Mouse (Mus musculus): ENCODE results near the gene Rab23. TPM values are rescaled to one million over a fixed set of nuclear protein-coding genes. Genes with fewer than 3 reads are reported as not detected.
"Not testable (repeated sequence)": the region's sequence is repeated elsewhere in the genome, so short reads cannot be mapped to it uniquely, and the experiment has no call there.

The Rab23 gene
- polyA plus RNA-seq, 1 experiment from 2014 or later, result 32.2 TPM

DNA sequence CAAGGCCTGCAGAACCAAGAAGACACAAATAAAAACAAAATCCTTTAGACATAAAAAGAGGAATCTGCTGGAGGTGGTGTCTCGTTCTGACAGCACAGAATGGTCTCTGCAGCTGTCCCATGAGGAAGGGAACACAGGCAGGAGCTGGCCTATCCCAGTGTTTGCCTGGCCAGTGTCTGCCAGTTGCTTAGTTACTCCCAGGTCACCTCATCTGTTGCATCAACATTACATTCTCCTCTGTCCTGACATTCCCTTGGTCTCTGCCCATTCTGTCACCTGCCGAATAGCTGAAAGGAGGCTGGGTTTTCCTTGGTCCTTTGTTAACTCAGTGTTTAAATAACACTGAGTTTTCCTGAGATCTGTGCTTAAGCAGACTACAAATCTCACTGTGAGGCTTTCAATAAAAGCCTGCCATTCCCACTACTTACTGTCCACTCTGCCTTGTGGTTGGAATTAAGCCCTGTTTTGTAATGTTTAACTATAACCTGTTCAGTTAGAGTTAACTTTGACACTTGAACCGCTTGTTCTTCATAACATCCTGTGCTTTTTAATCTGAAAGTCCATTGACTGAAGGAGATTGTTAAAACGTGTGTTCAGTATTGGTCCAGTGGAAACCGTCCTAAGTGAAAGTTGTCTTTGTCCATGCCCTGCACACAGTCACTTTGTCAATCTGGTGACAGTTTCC lies 14.5 kb downstream of the Rab23 start:
- H3K36me3 ChIP-seq, result peaks cover 70% of the 10 kb centered on the region
- 79% methylated on average over 5 of the region's 5 CpGs for WGBS

DNA sequence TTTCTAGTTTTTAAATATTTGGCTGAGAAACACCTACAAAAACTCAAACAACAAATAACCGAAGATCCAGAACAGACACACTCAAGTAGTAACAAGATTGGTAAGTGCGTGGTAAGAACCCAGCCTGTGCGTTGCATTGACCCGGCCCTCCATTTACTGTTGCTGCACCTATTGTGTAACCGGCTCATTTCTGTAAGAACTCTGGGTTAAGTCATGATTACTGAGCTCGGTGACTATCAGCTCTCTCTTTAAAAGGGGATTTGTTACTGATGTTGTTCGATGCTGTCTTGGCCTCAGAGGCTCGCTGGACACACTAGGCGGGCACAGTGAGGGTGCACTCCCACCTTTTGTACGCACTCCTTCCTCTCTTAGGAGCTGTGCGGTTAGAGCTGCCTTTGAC lies 18.6 kb downstream of the Rab23 start:
- H3K27me3 ChIP-seq, result no peaks in the 10 kb centered on the region
- peaks cover 50% of the 10 kb centered on the region for H3K36me3 ChIP-seq
- H3K27ac ChIP-seq (replicated peaks), result no peak overlapping the region
- WGBS, result 91% methylated on average over 11 of the region's 11 CpGs
- H3K4me2 ChIP-seq (replicated peaks), result no peak overlapping the region
- no peaks in the 10 kb centered on the region for H3K4me1 ChIP-seq
- no peak overlapping the region for H3K4me3 ChIP-seq
- ATAC-seq (ENCODE audit: low FRiP score, low read depth), result no peak
- H3K9ac ChIP-seq (replicated peaks), result no peak overlapping the region
- no peaks in the 10 kb centered on the region for H3K9me3 ChIP-seq

More for the DNA sequence above, 14.5 kb downstream of the Rab23 start:
- Histone ChIP-seq H3K27me3 (no peaks in the 10 kb centered on the region), H3K9me3 (no peaks in the 10 kb centered on the region), H3K4me3 (no peak overlapping the region), H3K4me1 (no peaks in the 10 kb centered on the region), H3K27ac (replicated peaks) (no peak overlapping the region), H3K9ac (replicated peaks) (no peak overlapping the region), H3K4me2 (replicated peaks) (no peak overlapping the region)
- no peak for ATAC-seq (ENCODE audit: low FRiP score, low read depth)

- no peak overlapping the region for H3K9ac ChIP-seq (replicated peaks)
- no peaks in the 10 kb centered on the region for H3K9me3 ChIP-seq
- H3K36me3 ChIP-seq, result peaks cover 50% of the 10 kb centered on the region
- H3K4me3 ChIP-seq, result no peak overlapping the region
- no peak for ATAC-seq (ENCODE audit: low FRiP score, low read depth)
- H3K4me1 ChIP-seq, result no peaks in the 10 kb centered on the region
- H3K27me3 ChIP-seq, result no peaks in the 10 kb centered on the region
- no peak overlapping the region for H3K4me2 ChIP-seq (replicated peaks)
- WGBS, result 89% methylated on average over 11 of the region's 11 CpGs
- no peak overlapping the region for H3K27ac ChIP-seq (replicated peaks)
Observed at GRCm38 (mm10) chr1:33738681-33739278, 19.1 kb downstream of the Rab23 start.

DNA sequence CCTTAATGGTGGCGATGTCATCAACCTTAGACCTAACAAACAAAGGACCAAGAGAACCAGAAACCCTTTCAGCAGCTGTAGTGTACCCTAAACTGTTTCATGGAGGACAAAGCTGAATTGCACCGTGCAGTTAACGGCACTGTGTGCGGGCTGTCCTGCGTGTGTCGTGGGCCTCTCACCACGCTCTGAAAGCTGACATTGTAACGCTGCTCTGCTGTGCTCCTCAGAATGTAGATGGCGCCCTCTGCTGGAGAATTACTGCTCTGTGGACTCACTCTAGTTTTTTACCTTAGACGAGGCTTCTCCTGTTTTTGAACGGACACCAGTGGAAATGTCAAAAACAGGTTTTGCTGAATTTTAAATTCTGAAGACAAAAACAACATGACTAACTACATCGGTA lies 19.6 kb downstream of the Rab23 start:
- Histone ChIP-seq H3K9ac (replicated peaks) (no peak overlapping the region), H3K4me1 (no peaks in the 10 kb centered on the region), H3K9me3 (no peaks in the 10 kb centered on the region), H3K4me2 (replicated peaks) (no peak overlapping the region), H3K27ac (replicated peaks) (no peak overlapping the region), H3K36me3 (peaks cover 54% of the 10 kb centered on the region), H3K27me3 (no peaks in the 10 kb centered on the region), H3K4me3 (no peak overlapping the region)
- ATAC-seq (ENCODE audit: low FRiP score, low read depth), result peak; percentile 78
- WGBS, result 39% methylated on average over 12 of the region's 12 CpGs

- 20% methylated on average over 8 of the region's 8 CpGs for WGBS
- Histone ChIP-seq H3K9ac (replicated peaks) (no peak overlapping the region), H3K4me2 (replicated peaks) (no peak overlapping the region), H3K9me3 (no peaks in the 10 kb centered on the region), H3K36me3 (peaks cover 33% of the 10 kb centered on the region), H3K4me1 (no peaks in the 10 kb centered on the region), H3K27me3 (no peaks in the 10 kb centered on the region), H3K27ac (replicated peaks) (no peak overlapping the region), H3K4me3 (no peak overlapping the region)
- no peak for ATAC-seq (ENCODE audit: low FRiP score, low read depth)
Observed at GRCm38 (mm10) chr1:33742903-33743302, 23.2 kb downstream of the Rab23 start.

- H3K27me3 ChIP-seq; H3K4me2 ChIP-seq (replicated peaks); H3K9ac ChIP-seq (replicated peaks); H3K4me3 ChIP-seq; H3K4me1 ChIP-seq; H3K27ac ChIP-seq (replicated peaks); H3K9me3 ChIP-seq; ATAC-seq (ENCODE audit: low FRiP score, low read depth): not testable (repeated sequence)
- peaks cover 18% of the 10 kb centered on the region for H3K36me3 ChIP-seq
- 96% methylated on average over 8 of the region's 9 CpGs for WGBS
Observed at GRCm38 (mm10) chr1:33744815-33745214, 25.1 kb downstream of the Rab23 start.

DNA sequence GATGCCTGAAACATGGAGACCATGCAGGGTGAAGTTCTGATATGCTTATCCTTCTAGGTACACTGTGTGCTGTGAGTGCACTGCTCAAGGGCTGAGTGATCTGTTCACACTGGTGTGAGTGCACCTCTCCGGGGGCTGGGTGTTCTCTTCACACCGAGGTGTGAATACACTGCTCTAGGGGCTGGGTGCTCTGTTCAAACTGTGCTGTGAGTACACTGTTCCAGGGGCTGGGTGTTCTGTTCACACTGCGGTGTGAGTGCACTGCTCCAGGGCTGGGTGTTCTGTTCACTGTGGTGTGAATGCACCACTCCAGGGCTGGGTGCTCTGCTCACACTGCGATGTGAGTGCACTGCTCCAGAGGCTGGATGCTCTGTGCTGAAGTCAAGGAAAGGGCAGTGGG lies 26.2 kb downstream of the Rab23 start:
- Histone ChIP-seq H3K9ac (replicated peaks) (no peak overlapping the region), H3K9me3 (no peaks in the 10 kb centered on the region), H3K4me2 (replicated peaks) (no peak overlapping the region), H3K4me1 (no peaks in the 10 kb centered on the region), H3K36me3 (peaks cover 13% of the 10 kb centered on the region; the same call in 1 of the 2 replicates), H3K4me3 (no peak overlapping the region), H3K27me3 (no peaks in the 10 kb centered on the region), H3K27ac (replicated peaks) (no peak overlapping the region)
- 97% methylated on average over 4 of the region's 4 CpGs for WGBS
- ATAC-seq (ENCODE audit: low FRiP score, low read depth), result no peak

DNA sequence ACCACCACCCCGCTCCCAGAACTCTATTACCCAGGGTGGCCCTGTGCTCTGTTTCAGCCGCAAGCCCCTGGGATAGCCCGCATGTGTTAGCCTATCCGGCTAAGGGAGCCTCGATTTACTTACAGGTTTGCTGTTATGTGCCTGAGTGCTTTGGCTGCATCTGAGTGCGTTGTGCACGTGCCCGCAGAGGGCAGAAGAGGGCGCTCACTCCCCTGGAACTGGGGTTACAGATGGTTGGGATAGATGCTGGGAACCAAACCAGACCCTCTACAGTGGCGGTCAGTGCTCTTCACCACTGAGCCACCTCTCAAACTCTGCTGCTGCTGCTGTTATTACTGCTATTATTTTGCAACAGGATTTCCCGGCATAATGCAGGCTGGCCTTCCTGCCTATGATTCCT lies 29.4 kb downstream of the Rab23 start:
- no peak for ATAC-seq (ENCODE audit: low FRiP score, low read depth)
- H3K27ac ChIP-seq (replicated peaks), result no peak overlapping the region
- WGBS, result 95% methylated on average over 11 of the region's 11 CpGs
- H3K27me3 ChIP-seq, result no peaks in the 10 kb centered on the region
- no peaks in the 10 kb centered on the region for H3K9me3 ChIP-seq
- no peaks in the 10 kb centered on the region for H3K4me1 ChIP-seq
- H3K36me3 ChIP-seq, result 0 out of 2 replicates have a peak, but pooled peaks cover 6% of the 10 kb centered on the region
- no peak overlapping the region for H3K4me3 ChIP-seq
- H3K4me2 ChIP-seq (replicated peaks), result no peak overlapping the region
- no peak overlapping the region for H3K9ac ChIP-seq (replicated peaks)

DNA sequence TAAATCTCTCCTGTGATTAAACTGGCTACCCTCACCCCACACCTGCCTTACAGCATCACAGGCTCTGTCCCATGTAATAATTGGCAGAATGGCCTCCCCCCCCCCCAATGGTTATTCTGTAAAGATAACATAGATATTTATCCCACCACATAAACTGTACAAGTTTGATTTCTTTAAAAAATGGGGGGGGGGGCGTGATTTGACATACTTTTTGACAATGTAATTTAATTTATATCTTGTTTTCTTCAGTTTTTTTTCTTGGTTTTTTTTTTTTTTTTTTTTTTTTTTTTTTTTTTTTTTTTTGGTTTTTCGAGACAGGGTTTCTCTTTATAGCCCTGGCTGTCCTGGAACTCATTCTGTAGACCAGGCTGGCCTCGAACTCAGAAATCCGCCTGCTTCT lies 30.0 kb downstream of the Rab23 start:
- not testable (repeated sequence) for ATAC-seq (ENCODE audit: low FRiP score, low read depth); H3K9me3 ChIP-seq; H3K9ac ChIP-seq (replicated peaks); H3K36me3 ChIP-seq; H3K27me3 ChIP-seq; H3K27ac ChIP-seq (replicated peaks); H3K4me1 ChIP-seq; H3K4me3 ChIP-seq; H3K4me2 ChIP-seq (replicated peaks)
- WGBS, result 90% methylated on average over 4 of the region's 4 CpGs

- peaks cover 1% of the 10 kb centered on the region; the same call in 1 of the 2 replicates for H3K4me1 ChIP-seq
- no peaks in the 10 kb centered on the region for H3K27me3 ChIP-seq
- ATAC-seq (ENCODE audit: low FRiP score, low read depth), result peak; percentile 41; the same call in 1 of the 2 replicates
- H3K4me2 ChIP-seq (replicated peaks), result no peak overlapping the region
- no peaks in the 10 kb centered on the region for H3K9me3 ChIP-seq
- no peak overlapping the region for H3K27ac ChIP-seq (replicated peaks)
- no peak overlapping the region for H3K9ac ChIP-seq (replicated peaks)
- H3K36me3 ChIP-seq, result no peaks in the 10 kb centered on the region
- no peak overlapping the region for H3K4me3 ChIP-seq
- WGBS, result 90% methylated on average over 10 of the region's 10 CpGs
Observed at GRCm38 (mm10) chr1:33751283-33751682, 31.6 kb downstream of the Rab23 start.

DNA sequence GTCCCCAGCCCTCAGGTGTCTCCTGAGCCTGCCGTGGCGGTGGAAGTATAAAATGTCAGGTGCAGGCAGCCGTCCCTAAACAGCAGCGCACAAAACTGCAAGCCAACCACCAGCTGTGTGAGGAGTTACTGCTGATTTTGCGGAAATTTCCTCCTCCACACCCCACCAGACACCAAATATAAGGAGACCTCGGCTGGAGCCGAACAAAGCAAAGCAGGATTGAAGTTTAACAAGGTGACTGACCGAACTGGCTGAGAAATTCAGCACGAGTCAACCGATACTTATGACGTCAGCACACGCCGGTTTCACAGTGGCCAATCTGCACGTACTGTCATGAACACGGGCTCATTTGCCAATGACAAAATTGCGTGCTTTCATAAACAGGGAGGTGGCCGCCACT lies 34.4 kb downstream of the Rab23 start:
- H3K27ac ChIP-seq (replicated peaks), result no peak overlapping the region
- H3K27me3 ChIP-seq, result 0 out of 2 replicates have a peak, but pooled peaks cover 9% of the 10 kb centered on the region
- no peaks in the 10 kb centered on the region for H3K36me3 ChIP-seq
- no peaks in the 10 kb centered on the region for H3K9me3 ChIP-seq
- WGBS, result 94% methylated on average over 17 of the region's 17 CpGs
- H3K4me3 ChIP-seq, result no peak overlapping the region
- H3K4me1 ChIP-seq, result peaks cover 16% of the 10 kb centered on the region
- ATAC-seq (ENCODE audit: low FRiP score, low read depth), result no peak
- H3K9ac ChIP-seq (replicated peaks), result no peak overlapping the region
- no peak overlapping the region for H3K4me2 ChIP-seq (replicated peaks)

DNA sequence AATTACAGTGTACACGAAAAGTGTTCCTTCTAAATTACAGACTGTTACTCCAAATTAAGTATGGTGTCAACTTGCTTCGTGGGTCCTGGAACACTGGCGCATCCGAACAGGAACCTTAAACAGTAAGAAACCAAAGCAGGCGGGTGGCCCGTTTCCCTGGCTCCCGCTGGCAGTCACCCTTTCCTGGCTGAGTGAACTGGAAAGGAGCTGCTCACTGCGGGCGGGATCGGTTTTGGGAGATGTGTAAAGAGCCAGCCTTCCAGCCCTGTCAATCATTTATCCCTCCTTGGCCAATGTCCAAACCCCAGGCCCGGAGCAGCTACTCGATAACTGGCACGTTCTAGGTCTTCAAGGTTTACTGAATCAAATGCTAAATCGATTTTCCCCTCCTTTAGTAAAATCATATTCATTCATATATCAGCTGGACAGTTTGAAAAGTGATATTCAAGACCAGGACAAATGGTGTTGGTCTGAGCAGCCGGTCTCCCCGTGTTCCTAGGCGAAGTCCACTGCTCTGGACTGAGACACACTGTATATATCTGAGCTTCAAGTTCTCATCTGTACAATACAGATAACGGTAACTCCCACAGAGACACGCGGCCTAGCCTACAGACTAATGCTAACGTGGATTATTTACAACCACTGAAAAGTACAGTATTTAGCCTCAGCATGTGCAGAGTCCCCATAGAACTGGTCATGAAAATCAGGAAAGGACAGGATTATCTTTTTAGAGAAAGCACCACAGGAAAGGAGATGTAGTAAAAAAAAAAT lies 35.5 kb downstream of the Rab23 start:
- Histone ChIP-seq H3K27ac (replicated peaks) (no peak overlapping the region), H3K4me1 (peaks cover 16% of the 10 kb centered on the region), H3K27me3 (0 out of 2 replicates have a peak, but pooled peaks cover 9% of the 10 kb centered on the region), H3K36me3 (0 out of 2 replicates have a peak, but pooled peaks cover under 1% of the 10 kb centered on the region), H3K4me2 (replicated peaks) (no peak overlapping the region), H3K9ac (replicated peaks) (no peak overlapping the region), H3K9me3 (no peaks in the 10 kb centered on the region), H3K4me3 (no peak overlapping the region)
- no peak for ATAC-seq (ENCODE audit: low FRiP score, low read depth)
- WGBS, result 87% methylated on average over 21 of the region's 21 CpGs

All from midbrain, embryonic 12.5 days (tissue).